Mouse (Mus musculus) liver, adult 2 months (tissue): ENCODE data around the gene Gm37240.

Source experiments
- CTCF ChIP-seq: fragments of 200-500 bp; IDR thresholded peaks from 2 replicates; pipeline ENCODE4 v1.5.1; 2011; ENCODE audit warnings: low read depth, low read length, control low read depth
- POLR2A ChIP-seq: fragments of 200-500 bp; IDR thresholded peaks from 2 replicates; pipeline ENCODE4 v1.6.1; 2011; ENCODE audit warnings: low read length, control low read depth; ENCODE audit not compliant: insufficient read depth; ENCODE audit errors: extremely low read depth

- no peak for TF ChIP-seq CTCF
- no peak for TF ChIP-seq POLR2A
Measured at GRCm38 (mm10) chr3:85455453-85455852, 431.9 kb downstream of the Gm37240 start.
